Mouse (Mus musculus) T-helper 2 cell (primary cell): ENCODE data around the gene Mbtps1.

Experiments
- in situ Hi-C: fragments of 300-600 bp; cut with MboI, MseI; formaldehyde crosslinking; loops from one replicate; pipeline ENCODE4 v1.15.1; 2025; ENCODE audit warnings: high pct_unique_total_duplicates

The Mbtps1 gene

DNA sequence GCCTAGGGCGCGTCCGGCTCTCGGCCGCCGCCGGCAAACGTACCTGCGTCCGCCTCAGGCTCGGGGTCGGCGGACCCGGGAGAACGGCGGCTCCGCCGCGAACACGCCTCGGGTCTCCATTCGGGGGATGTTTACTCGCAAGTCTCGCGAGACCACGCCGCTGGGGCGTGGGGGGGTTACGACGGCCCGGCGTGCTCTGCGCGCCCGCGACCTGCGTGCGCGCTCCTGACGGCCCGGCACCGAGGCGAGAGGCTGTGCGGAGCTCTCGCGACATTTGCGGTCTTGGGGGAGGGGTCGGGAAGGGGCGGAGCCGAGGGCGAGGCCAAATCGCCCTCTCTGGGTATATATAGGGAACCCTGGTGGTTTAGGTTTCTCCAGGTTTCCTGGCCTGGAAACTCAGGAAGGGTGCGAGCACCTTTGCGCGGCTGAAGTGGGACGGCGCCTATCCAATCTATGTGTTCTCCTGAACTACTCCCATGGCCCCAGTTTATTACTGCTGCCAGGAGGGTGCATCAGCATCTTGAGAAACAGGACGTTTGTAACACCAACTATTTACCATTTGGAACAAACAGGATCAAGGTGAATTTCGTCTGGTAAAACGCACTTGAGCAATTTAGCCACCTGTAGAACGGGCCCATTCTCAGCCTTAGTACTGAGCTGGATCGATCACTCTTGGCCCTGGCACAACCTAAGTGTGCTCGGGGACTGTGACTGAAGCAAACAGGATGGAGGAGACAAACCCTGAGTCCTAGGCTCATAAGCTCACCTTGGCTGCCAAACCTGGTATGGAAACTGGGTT, at the start of gene Mbtps1:
TSS of gene Mbtps1 (minus strand) at position 133 of the 799 bp plus-strand sequence.
- in situ Hi-C loops: loop anchor here (10.0 to 25.0 kb wide), 2 partner anchors 556 to 1028 kb away; partner anchors contain the start of genes 6430548M08Rik and Gins2

DNA sequence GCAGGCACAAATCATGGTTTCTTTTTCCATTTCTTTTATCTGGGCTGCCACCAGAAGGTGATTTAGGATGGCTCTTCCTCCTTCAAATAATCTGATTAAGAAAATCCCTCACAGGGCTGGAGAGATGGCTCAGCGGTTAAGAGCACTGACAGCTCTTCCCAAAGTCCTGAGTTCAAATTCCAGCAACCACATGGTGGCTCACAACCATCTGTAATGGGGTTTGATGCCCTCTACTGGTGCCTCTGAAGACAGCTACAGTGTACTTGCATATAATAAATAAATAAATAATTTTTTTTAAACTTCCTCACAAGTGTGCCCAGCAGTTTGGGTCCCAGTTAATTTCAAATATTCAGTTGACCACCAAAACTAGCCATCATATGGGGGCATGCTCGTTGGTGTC, 47.7 kb upstream of the Mbtps1 start:
- in situ Hi-C loops: loop anchor here (10.0 kb wide), 1 partner anchor 191 kb away; no protein-coding TSS in a partner anchor

GRCm38 (mm10) chr8:119604996-119605395, 46.5 kb upstream of the Mbtps1 start, which contains the start of gene Taf1c:
Gene Taf1c (minus strand): TSS chr8:119605222.
- in situ Hi-C loops: loop anchor here (5.0 to 10.0 kb wide), 2 partner anchors 43 to 190 kb away; no protein-coding TSS in a partner anchor

DNA sequence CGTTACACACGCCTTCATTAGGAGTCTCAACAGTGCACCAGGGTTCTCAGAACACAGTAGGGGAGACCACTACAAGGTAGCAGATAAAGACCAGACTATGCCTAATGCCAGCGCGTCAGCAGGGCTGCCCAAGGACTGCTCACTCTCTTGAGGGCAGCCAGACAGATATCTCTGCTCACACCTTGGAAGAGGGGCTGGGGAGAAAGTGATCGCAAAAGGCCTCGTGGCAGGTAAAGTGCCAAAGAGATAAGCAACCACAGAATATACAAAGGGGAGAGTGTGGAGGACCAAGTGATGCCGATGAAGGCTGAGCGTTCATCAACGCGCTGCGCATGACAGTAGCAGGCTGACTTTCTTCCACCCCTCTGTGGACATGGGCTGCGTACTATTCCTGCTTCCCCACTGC, 45.9 kb upstream of the Mbtps1 start:
- in situ Hi-C loops: loop anchor here (5.0 to 10.0 kb wide), 2 partner anchors 42 to 190 kb away; no protein-coding TSS in a partner anchor

DNA sequence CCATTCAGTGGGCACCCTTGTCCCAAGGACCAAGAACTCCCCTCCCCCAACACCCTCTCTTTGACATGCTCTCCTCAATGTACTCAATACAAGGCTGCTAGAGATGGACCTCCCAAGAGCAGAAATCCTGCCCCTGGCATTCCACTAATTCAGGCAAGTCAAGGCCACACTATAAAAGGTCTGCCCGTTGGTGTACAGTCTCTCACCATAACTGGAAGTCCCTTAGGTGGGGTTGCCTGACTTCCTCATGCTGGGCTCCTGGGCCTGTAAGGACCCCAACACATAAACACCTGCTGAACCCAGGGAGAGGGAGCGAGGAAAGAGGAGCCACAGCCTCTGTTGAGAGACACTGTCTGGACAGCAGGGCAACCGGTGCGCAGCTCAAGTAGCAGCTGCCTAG, 45.2 kb upstream of the Mbtps1 start:
- in situ Hi-C loops: loop anchor here (5.0 to 10.0 kb wide), 2 partner anchors 41 to 189 kb away; no protein-coding TSS in a partner anchor

GRCm38 (mm10) chr8:119591456-119591855, 32.9 kb upstream of the Mbtps1 start:
- in situ Hi-C loops: no loop called here

- in situ Hi-C loops: no loop called here
Measured at GRCm38 (mm10) chr8:119590348-119590747, 31.8 kb upstream of the Mbtps1 start.

DNA sequence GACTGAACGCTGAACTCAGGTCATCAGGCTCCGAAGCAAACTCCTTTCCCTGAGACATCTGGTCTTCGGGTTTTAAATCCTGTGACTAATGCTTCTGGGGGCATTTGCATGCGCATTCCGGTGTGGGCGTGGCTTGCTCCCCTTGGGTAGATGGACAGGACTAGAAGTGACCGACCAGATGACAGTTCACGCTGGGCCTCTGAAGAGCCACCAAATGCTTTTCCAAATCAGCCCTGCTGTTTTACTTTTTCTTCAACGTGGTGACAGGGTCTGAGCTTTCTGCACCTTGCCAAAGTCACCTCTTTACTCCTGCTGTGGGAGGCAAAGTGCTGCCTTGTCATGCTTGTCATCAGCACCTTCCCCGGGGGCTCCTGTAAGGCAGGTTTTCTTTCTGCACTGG, 30.3 kb upstream of the Mbtps1 start:
- in situ Hi-C loops: no loop called here

DNA sequence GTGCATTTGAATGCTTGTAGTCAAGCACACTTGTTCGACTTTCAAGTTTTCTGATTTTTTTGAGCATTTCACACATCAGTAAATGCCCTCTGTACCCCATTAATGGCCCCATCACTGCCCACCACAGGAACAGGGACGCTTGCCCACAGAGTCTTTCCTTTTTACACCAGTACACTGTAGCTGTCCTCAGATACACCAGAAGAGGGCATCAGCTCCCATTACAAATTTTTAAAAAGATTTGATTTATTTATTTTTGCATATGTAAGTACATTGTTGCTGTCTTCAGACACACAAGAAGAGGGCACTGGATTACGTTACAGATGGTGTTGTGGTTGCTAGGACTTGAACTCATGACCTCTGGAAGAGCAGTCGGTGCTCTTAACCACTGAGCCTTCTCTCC, 29.8 kb upstream of the Mbtps1 start:
- in situ Hi-C loops: no loop called here

DNA sequence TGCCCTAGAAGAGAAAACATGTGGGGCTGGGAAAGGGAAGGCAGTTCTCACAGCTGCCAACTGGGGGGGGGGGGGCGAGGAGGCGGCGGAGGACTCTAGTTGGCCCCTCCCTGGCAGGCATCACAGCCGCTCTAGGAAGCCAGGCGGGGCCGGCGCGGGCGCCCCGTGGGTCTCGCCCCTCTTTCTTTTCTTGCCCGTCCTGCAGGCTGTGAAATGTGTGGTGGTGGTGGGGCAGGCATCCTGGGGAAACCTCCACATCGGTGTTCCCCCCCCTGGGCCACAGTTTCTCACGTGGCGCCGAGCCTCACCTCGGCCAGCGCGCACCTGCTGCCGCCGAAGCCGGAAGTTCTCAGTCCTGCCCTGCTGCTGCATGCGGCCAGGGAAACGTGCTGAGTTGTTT, 27.4 kb upstream of the Mbtps1 start:
- in situ Hi-C loops: no loop called here

DNA sequence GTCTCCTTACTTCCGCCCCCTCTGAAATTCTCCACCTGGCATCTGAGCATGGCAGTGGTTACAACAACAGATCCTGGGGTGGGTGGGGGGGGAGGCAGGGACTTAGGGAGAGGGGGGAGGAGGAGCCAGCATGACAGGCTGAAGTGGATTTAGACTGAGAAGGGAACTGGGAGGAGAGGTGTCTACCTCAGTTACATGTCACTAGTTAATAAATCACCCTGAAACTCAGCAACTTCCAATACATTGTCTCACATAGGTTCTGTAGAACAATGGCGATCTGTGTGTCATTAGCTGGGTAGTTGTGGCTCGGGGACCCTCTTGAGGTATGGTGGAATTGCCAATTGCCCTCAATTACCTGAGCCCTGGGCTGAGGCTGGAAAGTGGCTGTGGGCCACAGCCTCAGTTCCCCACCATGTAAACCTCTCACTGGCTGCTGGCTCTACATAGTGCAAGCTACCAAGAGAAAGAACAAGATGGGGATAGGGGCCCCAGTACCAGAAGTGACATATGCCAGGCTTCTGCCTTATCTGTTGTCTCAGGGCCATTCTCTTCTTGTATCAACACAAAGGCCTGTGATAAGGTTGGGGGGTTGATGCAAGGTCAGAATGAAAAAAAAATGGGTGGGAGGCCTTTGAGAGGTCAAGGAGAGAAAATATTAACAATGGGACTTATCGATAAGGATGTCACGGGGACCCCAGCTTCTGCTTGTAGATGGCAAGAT, 22.1 kb upstream of the Mbtps1 start:
- in situ Hi-C loops: no loop called here

DNA sequence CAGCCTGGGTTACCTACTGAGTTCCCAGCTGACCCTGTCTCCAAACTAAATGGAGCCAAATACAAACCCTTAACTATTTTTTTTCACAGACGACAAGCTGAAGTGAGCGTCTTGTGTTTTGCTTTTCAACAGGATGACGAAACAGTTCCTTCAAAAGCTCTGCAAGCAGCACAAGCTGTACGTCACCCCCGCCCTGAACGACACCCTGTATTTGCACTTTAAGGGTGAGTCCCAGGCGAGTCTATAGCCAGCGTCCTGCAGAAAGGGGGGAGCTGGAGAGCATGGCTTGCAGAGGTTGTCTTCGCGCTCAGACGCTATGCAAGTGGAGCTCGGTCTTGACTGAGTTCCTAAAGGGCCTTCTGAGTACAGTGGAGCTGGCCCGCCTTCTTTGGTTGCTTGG, 20.6 kb upstream of the Mbtps1 start:
- in situ Hi-C loops: no loop called here

- in situ Hi-C loops: no loop called here
Measured at GRCm38 (mm10) chr8:119575366-119575726, 16.8 kb upstream of the Mbtps1 start.

- in situ Hi-C loops: loop anchor here (25.0 kb wide), 1 partner anchor 1013 kb away; the partner anchor contains the start of gene Gins2
Measured at GRCm38 (mm10) chr8:119574437-119575365, 16.2 kb upstream of the Mbtps1 start, which contains the start of the genes Hsdl1 and Dnaaf1. Gene Hsdl1 (minus strand): TSS chr8:119575183. Gene Dnaaf1 (plus strand): TSS chr8:119575235.

DNA sequence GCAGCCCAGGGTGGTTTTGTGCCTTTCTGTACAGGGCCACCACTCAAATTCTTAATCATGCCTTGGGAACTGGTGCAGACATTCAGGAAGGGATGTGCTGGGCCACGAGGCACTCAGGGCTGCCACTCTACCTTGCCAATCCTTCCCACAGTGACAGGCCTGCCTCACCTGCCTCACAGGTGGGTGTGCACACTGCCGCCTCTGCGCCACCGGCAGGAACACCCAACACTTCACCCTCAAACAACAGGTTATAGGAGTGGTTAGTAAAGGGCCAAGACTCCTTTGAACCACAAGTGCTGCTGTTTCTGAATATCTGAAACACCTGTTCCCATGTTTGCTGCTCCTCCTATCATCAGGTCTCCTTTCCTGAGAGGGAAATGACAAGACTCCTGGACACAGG, 13.9 kb upstream of the Mbtps1 start:
- in situ Hi-C loops: loop anchor here (25.0 kb wide), 1 partner anchor 1015 kb away; the partner anchor contains the start of gene Gins2

DNA sequence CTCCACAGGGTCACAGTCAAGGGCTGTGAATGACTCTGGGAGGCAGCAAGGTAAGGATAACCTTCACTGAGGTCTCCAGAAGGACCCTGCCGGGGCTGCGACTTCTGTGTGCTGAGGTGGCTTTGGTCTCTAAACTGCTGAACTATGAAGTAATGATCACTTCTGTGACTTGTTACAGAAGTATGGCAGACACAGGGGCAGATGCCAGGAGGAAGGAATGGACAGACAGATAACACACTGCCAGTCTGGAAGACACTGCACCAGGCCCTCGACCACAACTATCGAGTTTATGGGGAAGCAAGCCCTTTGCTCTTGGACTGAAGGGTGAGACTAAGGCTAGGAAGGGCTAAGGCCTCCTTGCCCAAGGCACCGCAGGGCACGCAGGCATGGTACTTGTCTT, 12.6 kb upstream of the Mbtps1 start:
- in situ Hi-C loops: loop anchor here (25.0 kb wide), 1 partner anchor 1016 kb away; the partner anchor contains the start of gene Gins2

- in situ Hi-C loops: loop anchor here (10.0 to 25.0 kb wide), 2 partner anchors 1017 to 1785 kb away; partner anchors contain the start of gene Gins2
Measured at GRCm38 (mm10) chr8:119569881-119570280, 11.3 kb upstream of the Mbtps1 start.

DNA sequence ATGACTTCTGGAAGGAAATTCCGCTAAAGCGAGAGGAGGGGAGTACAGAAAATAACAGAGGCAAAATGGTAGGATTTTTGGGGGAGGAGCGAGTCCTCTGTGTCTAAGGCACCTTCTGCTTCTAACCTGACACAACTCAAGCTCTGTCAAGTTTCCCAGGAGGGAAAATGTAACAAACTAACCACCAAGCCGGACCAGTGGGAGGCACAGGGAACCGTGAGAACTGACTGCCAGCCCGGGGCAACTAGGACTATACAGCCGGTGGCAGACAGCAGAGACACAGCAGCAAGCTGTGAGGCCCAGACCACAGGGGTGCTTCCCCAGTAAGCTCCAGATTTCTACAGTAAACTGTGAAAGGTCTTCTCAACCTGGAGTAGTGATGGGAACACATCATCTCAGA, 10.4 kb upstream of the Mbtps1 start:
- in situ Hi-C loops: loop anchor here (10.0 to 25.0 kb wide), 2 partner anchors 1018 to 1784 kb away; partner anchors contain the start of gene Gins2

- in situ Hi-C loops: loop anchor here (10.0 to 25.0 kb wide), 2 partner anchors 1019 to 1783 kb away; partner anchors contain the start of gene Gins2
Measured at GRCm38 (mm10) chr8:119568251-119568650, 9.7 kb upstream of the Mbtps1 start.

GRCm38 (mm10) chr8:119566367-119566766, 7.8 kb upstream of the Mbtps1 start:
- in situ Hi-C loops: loop anchor here (10.0 to 25.0 kb wide), 2 partner anchors 1021 to 1782 kb away; partner anchors contain the start of gene Gins2
